Mouse (Mus musculus) limb, embryonic 14.5 days (tissue): ENCODE results near the gene Tnfrsf19. TPM values are rescaled to one million over a fixed set of nuclear protein-coding genes. Genes with fewer than 3 reads are reported as not detected.

Experiments used
- ATAC-seq: fragments of 200-750 bp; cut with Nextera tagmentation; 2 replicates; pipeline ENCODE4 v1.8.0; 2017; ENCODE audit warnings: low read depth, moderate number of reproducible peaks, moderate TSS enrichment; ENCODE audit not compliant: low FRiP score
- DNase-seq: peaks from one replicate; pipeline ENCODE4 v3.0.0-alpha.2; 2015; ENCODE audit warnings: low spot score
- H3K27ac ChIP-seq: fragments of 300-500 bp; sonication (generic); replicated peaks from 2 replicates; pipeline ENCODE4 v1.5.1; 2014; ENCODE audit warnings: low read depth, mild to moderate bottlenecking, low read length, moderate library complexity, mixed read lengths
- H3K27me3 ChIP-seq: fragments of 300-500 bp; sonication (generic); 2 replicates; pipeline ENCODE4 v1.6.1; 2014; ENCODE audit warnings: low read length, mixed read lengths; ENCODE audit not compliant: control insufficient read depth, insufficient read depth
- H3K36me3 ChIP-seq: fragments of 300-500 bp; sonication (generic); 2 replicates; pipeline ENCODE4 v1.6.1; 2014; ENCODE audit warnings: mild to moderate bottlenecking, low read length, moderate library complexity, mixed read lengths; ENCODE audit not compliant: control insufficient read depth, insufficient read depth
- H3K4me1 ChIP-seq: fragments of 300-500 bp; sonication (generic); 2 replicates; pipeline ENCODE4 v1.6.1; 2014; ENCODE audit warnings: antibody characterized with exemption, low read length, mixed read lengths; ENCODE audit not compliant: control insufficient read depth, insufficient read depth
- H3K4me2 ChIP-seq: fragments of 300-500 bp; sonication (generic); replicated peaks from 2 replicates; pipeline ENCODE4 v1.6.1; 2014; ENCODE audit warnings: low read depth, mild to moderate bottlenecking, low read length, moderate library complexity; ENCODE audit not compliant: severe bottlenecking
- H3K4me3 ChIP-seq: fragments of 300-500 bp; sonication (generic); replicated peaks from 2 replicates; pipeline ENCODE4 v1.5.1; 2014; ENCODE audit warnings: low read length
- H3K9ac ChIP-seq: fragments of 300-500 bp; sonication (generic); 2 replicates; pipeline ENCODE4 v1.6.1; 2014; ENCODE audit warnings: mild to moderate bottlenecking, low read depth, low read length, moderate library complexity; ENCODE audit not compliant: severe bottlenecking
- H3K9me3 ChIP-seq: fragments of 300-500 bp; sonication (generic); 2 replicates; pipeline ENCODE4 v1.6.1; 2016; ENCODE audit warnings: low read length; ENCODE audit not compliant: control insufficient read depth
- POLR2A ChIP-seq: fragments of 200-500 bp; IDR thresholded peaks from 2 replicates; pipeline ENCODE4 v1.8.0; 2012; ENCODE audit warnings: inconsistent platforms, mild to moderate bottlenecking, moderate library complexity, borderline replicate concordance; ENCODE audit not compliant: insufficient read depth, insufficient read length; ENCODE audit errors: extremely low read depth
- WGBS: fragments of 180-500 bp; shearing (Covaris S2); extraction: QIAGEN DNeasy Blood & Tissue Kit; methylation state at CpG from one replicate; pipeline ENCODE4 v1.1.7; 2014; 5-methylcytosine and 5-hydroxymethylcytosine counted together
- polyA plus RNA-seq, 2 experiments: library from polyadenylated mRNA; depleted of rRNA in 1 of 2; stranded (reverse) in 1 of 2; unstranded in 1 of 2; fragments of >200 nt; fragmentation: Nextera tagmentation in 1 of 2; extraction: Ambion mirVana in 1 of 2; gene quantifications; 2 replicates each; pipeline versions ENCODE4 v1.2.1 to v1.2.3; 2012 to 2014

Gene Tnfrsf19
- polyA plus RNA-seq, 2 experiments: 38.6 to 78.7 TPM

GRCm38 (mm10) chr14:60935705-60936104 is 110.6 kb downstream of the Tnfrsf19 start:
- DNase-seq: no peak
- ATAC-seq: no peak
- H3K36me3 ChIP-seq: no peaks in the 10 kb centered on the region
- no peaks in the 10 kb centered on the region for H3K4me1 ChIP-seq
- H3K27ac ChIP-seq: no peak overlapping the region
- no peaks in the 10 kb centered on the region for H3K27me3 ChIP-seq
- no peak for TF ChIP-seq POLR2A
- no peak overlapping the region for H3K4me3 ChIP-seq
- WGBS: 81% methylated on average over 5 of the region's 5 CpGs
- no peaks in the 10 kb centered on the region for H3K9me3 ChIP-seq
- H3K9ac ChIP-seq: no peak overlapping the region
- no peak overlapping the region for H3K4me2 ChIP-seq

GRCm38 (mm10) chr14:60926011-60926410 is 120.3 kb downstream of the Tnfrsf19 start:
- no peak overlapping the region for H3K4me3 ChIP-seq
- 71% methylated on average over 1 of the region's 1 CpGs for WGBS
- H3K4me2 ChIP-seq: no peak overlapping the region
- H3K27me3 ChIP-seq: no peaks in the 10 kb centered on the region
- no peaks in the 10 kb centered on the region for H3K36me3 ChIP-seq
- no peak overlapping the region for H3K9ac ChIP-seq
- ATAC-seq (no peak), DNase-seq (no peak)
- no peaks in the 10 kb centered on the region for H3K9me3 ChIP-seq
- no peak for TF ChIP-seq POLR2A
- no peaks in the 10 kb centered on the region for H3K4me1 ChIP-seq
- no peak overlapping the region for H3K27ac ChIP-seq

GRCm38 (mm10) chr14:60916661-60917060 is 129.6 kb downstream of the Tnfrsf19 start:
- Histone ChIP-seq H3K27me3 (no peaks in the 10 kb centered on the region), H3K36me3 (no peaks in the 10 kb centered on the region), H3K4me3 (no peak overlapping the region), H3K4me2 (no peak overlapping the region), H3K4me1 (peaks cover 11% of the 10 kb centered on the region; the same call in 1 of the 2 replicates), H3K27ac (peak overlapping the region; percentile 5; the same call in 1 of the 2 replicates), H3K9ac (no peak overlapping the region), H3K9me3 (no peaks in the 10 kb centered on the region)
- WGBS: 39% methylated on average over 4 of the region's 4 CpGs
- no peak for DNase-seq
- no peak for ATAC-seq
- no peak for TF ChIP-seq POLR2A

Other genes with a start within 250 kb of the Tnfrsf19 start
- gene Sacs, start 92.0 kb upstream of the Tnfrsf19 start, polyA plus RNA-seq (2012; rRNA removed): 3.7 and 3.8 TPM in 2 replicates
- 3.9 and 4.2 TPM in 2 replicates for gene Sacs, start 92.0 kb upstream of the Tnfrsf19 start, polyA plus RNA-seq (2014; fragmentation: Nextera tagmentation; extraction: Ambion mirVana)
- gene Sgcg, start 212.0 kb upstream of the Tnfrsf19 start, polyA plus RNA-seq (2012; rRNA removed): 9.5 and 10.4 TPM in 2 replicates
- gene Sgcg, start 212.0 kb upstream of the Tnfrsf19 start, polyA plus RNA-seq (2014; fragmentation: Nextera tagmentation; extraction: Ambion mirVana): 12.1 and 12.5 TPM in 2 replicates